Mouse (Mus musculus): ENCODE data around the gene Rarres2. TPM values are rescaled to one million over a fixed set of nuclear protein-coding genes. Genes with fewer than 3 reads are reported as not detected.
A peak's percentile ranks its signal among the peaks of the same experiment; 100 is the strongest.

Gene Rarres2
- total RNA-seq, 1 experiment, result 0.18 TPM

DNA sequence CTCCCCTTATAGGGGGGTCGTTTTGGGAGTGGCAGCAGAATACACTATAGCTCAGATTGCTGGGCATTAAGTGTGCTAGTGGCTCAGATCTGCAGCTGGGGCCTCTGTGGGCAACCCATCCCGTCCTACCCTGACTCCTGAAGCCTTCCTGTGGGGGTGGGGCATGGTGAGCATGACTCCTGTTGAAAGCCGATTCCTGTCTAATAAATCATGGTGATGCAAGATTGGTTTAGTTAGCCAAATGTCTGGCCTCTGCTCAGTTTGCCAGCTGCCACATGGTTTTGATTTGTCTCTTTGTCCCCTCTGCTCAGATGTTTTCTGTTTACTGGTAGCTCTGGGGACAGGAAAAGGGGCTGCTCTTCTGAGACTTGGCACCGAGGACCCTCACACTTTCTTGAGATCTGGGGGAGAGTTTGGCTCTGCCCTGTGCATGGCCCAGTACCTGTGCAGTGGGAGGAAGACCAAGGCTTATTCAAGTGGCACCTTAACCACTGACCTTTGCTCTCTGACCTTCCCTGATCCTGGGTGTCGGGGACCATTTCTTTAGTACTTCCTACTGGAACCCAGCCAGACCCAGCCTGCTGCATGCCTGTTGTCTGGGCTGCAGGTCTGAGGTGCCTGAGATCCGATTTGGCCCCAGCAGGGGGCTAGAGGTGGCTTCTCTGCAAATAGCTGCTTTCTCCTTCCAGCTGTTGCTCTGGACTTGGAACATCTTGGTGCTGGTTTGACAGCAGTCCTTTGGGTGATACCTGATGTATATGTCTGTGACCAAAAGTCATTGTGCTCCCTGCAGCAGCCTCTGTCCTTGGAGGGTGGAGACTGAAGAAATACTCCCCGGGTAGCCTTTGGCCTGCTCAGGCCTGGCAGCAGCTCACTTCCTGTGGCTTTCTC is 30.8 kb downstream of the Rarres2 start:
- no peaks in the 10 kb centered on the region for H3K9me3 ChIP-seq (ENCODE audit: control insufficient read depth, insufficient read depth, low read depth, low read length)
- in situ Hi-C loops (cut with MboI; ENCODE audit: low sequenced_read_pairs in 2 of 2, unreplicated experiment in 2 of 2), result no loop called here
- no peak overlapping the region for H3K27ac ChIP-seq (ENCODE audit: insufficient read depth, low read depth, low read length, poor library complexity, severe bottlenecking)
- H3K4me3 ChIP-seq (ENCODE audit: insufficient read depth in 1 of 2, low read depth in 1 of 2, low read length in 2 of 2, poor library complexity in 1 of 2, severe bottlenecking in 1 of 2), result no peak overlapping the region
- peaks cover 0 to 6% of the 10 kb centered on the region in 2 experiments; a peak in 2 of 4 replicates for H3K4me1 ChIP-seq (ENCODE audit: control insufficient read depth in 2 of 2, insufficient read depth in 2 of 2, low read length in 2 of 2, poor library complexity in 1 of 2)
- H3K36me3 ChIP-seq (ENCODE audit: control insufficient read depth, insufficient read depth, low read length, poor library complexity, severe bottlenecking), result no peaks in the 10 kb centered on the region
- no peak overlapping the region for H3K9ac ChIP-seq (ENCODE audit: insufficient read depth, low read depth, low read length, poor library complexity, severe bottlenecking)
- DNase-seq (ENCODE audit: low read depth, low spot score), result no peak
- TF ChIP-seq HCFC1 (IDR thresholded peaks at IDR 0.05; ENCODE audit: borderline replicate concordance, insufficient read depth, low read length) (no peak), ZNF384 (IDR thresholded peaks at IDR 0.05; ENCODE audit: low read depth, low read length) (no peak), ZC3H11A (IDR thresholded peaks at IDR 0.05; ENCODE audit: borderline replicate concordance, low read depth, low read length) (no peak), MAFK (IDR thresholded peaks at IDR 0.05; ENCODE audit: insufficient read depth, low read depth, low read length) (no peak), CHD2 (IDR thresholded peaks at IDR 0.05; ENCODE audit: low read depth, low read length) (no peak)

- H3K27ac ChIP-seq (ENCODE audit: insufficient read depth, low read depth, low read length, poor library complexity, severe bottlenecking), result no peak overlapping the region
- no peak for DNase-seq (ENCODE audit: low read depth, low spot score)
- in situ Hi-C loops (cut with MboI; ENCODE audit: low sequenced_read_pairs in 2 of 2, unreplicated experiment in 2 of 2), result no loop called here
- no peak overlapping the region for H3K9ac ChIP-seq (ENCODE audit: insufficient read depth, low read depth, low read length, poor library complexity, severe bottlenecking)
- no peak for TF ChIP-seq ZC3H11A (IDR thresholded peaks at IDR 0.05; ENCODE audit: borderline replicate concordance, low read depth, low read length)
- TF ChIP-seq CHD2 (IDR thresholded peaks at IDR 0.05; ENCODE audit: low read depth, low read length), result no peak
- no peak for TF ChIP-seq HCFC1 (IDR thresholded peaks at IDR 0.05; ENCODE audit: borderline replicate concordance, insufficient read depth, low read length)
- no peak for TF ChIP-seq MAFK (IDR thresholded peaks at IDR 0.05; ENCODE audit: insufficient read depth, low read depth, low read length)
- TF ChIP-seq ZNF384 (IDR thresholded peaks at IDR 0.05; ENCODE audit: low read depth, low read length), result no peak
- no peaks in the 10 kb centered on the region for H3K36me3 ChIP-seq (ENCODE audit: control insufficient read depth, insufficient read depth, low read length, poor library complexity, severe bottlenecking)
- H3K9me3 ChIP-seq (ENCODE audit: control insufficient read depth, insufficient read depth, low read depth, low read length), result no peaks in the 10 kb centered on the region
- H3K4me1 ChIP-seq (ENCODE audit: control insufficient read depth in 2 of 2, insufficient read depth in 2 of 2, low read length in 2 of 2, poor library complexity in 1 of 2), result peaks cover 0 to 6% of the 10 kb centered on the region in 2 experiments; a peak in 2 of 4 replicates
- no peak overlapping the region for H3K4me3 ChIP-seq (ENCODE audit: insufficient read depth in 1 of 2, low read depth in 1 of 2, low read length in 2 of 2, poor library complexity in 1 of 2, severe bottlenecking in 1 of 2)
Measured at GRCm38 (mm10) chr6:48540721-48541120, 31.9 kb downstream of the Rarres2 start.

DNA sequence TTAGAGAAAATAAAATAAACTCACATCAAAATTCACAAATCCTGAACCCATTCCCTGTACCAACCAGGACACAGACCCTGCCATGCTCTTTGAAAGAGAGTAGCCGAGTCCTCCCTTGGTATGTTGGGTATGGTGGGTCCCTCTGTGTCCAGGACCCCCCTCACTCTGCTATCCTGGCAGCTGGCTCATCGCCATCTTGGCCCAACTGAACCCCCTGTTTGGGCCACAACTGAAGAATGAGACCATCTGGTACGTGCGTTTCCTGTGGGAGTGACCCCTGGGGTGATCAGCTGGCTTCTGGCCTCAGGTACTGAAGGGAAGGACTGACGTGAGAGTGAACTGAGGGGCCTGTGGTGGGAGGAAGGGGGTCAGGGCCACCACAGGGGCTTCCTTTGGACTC is 32.7 kb downstream of the Rarres2 start:
- H3K9me3 ChIP-seq (ENCODE audit: control insufficient read depth, insufficient read depth, low read depth, low read length), result no peaks in the 10 kb centered on the region
- no peak overlapping the region for H3K27ac ChIP-seq (ENCODE audit: insufficient read depth, low read depth, low read length, poor library complexity, severe bottlenecking)
- H3K36me3 ChIP-seq (ENCODE audit: control insufficient read depth, insufficient read depth, low read length, poor library complexity, severe bottlenecking), result no peaks in the 10 kb centered on the region
- H3K4me1 ChIP-seq (ENCODE audit: control insufficient read depth in 2 of 2, insufficient read depth in 2 of 2, low read length in 2 of 2, poor library complexity in 1 of 2), result peaks cover 0 to 6% of the 10 kb centered on the region in 2 experiments; a peak in 2 of 4 replicates
- no peak overlapping the region for H3K4me3 ChIP-seq (ENCODE audit: insufficient read depth in 1 of 2, low read depth in 1 of 2, low read length in 2 of 2, poor library complexity in 1 of 2, severe bottlenecking in 1 of 2)
- no peak overlapping the region for H3K9ac ChIP-seq (ENCODE audit: insufficient read depth, low read depth, low read length, poor library complexity, severe bottlenecking)
- in situ Hi-C loops (cut with MboI; ENCODE audit: low sequenced_read_pairs in 2 of 2, unreplicated experiment in 2 of 2), result no loop called here
- TF ChIP-seq HCFC1 (IDR thresholded peaks at IDR 0.05; ENCODE audit: borderline replicate concordance, insufficient read depth, low read length), result no peak
- no peak for TF ChIP-seq MAFK (IDR thresholded peaks at IDR 0.05; ENCODE audit: insufficient read depth, low read depth, low read length)
- no peak for TF ChIP-seq ZC3H11A (IDR thresholded peaks at IDR 0.05; ENCODE audit: borderline replicate concordance, low read depth, low read length)
- no peak for TF ChIP-seq ZNF384 (IDR thresholded peaks at IDR 0.05; ENCODE audit: low read depth, low read length)
- TF ChIP-seq CHD2 (IDR thresholded peaks at IDR 0.05; ENCODE audit: low read depth, low read length), result no peak
- DNase-seq (ENCODE audit: low read depth, low spot score), result no peak

DNA sequence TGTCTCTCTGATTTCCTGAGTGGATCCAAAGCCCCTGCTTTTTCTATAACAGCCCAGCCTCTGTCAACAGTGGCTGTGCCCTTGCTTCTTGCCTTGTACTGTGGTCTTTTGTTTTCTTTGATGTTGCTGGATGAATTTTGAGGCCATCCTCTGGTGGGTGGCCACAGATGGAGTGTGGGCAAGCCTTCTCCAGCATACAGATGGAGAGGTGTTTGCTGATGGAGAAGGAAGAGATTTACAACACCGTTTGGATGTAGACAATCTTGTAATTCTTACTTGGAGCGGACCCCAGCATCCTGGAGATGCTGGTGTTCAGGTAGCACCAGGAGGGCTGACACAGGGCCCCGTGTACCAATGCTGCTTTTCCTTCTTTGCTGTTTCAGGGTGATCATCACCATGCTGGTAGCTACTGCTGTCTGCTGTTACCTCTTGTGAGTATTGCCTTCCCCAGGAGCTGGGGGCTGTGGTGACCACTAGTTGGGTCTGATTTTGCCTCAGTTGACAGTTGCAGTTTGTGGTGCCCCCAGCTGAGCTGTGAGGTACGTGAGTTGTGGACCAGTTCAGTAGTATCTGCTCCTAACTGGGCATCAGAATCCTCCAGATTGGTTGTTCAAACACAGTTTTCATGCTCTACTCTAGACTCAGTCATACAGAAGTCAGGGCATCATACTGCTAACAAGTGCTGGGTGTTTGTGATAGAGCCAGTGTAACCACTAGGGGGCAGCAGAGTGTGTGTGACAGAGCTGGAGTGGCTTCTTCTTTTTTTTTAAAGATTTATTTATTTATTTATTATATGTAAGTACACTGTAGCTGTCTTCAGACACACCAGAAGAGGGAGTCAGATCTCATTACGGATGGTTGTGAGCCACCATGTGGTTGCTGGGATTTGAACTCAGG is 33.5 kb downstream of the Rarres2 start:
- H3K4me1 ChIP-seq (ENCODE audit: control insufficient read depth in 2 of 2, insufficient read depth in 2 of 2, low read length in 2 of 2, poor library complexity in 1 of 2), result peaks cover 0 to 6% of the 10 kb centered on the region in 2 experiments; a peak in 2 of 4 replicates
- peak; percentile 69 for DNase-seq (ENCODE audit: low read depth, low spot score)
- H3K4me3 ChIP-seq (ENCODE audit: insufficient read depth in 1 of 2, low read depth in 1 of 2, low read length in 2 of 2, poor library complexity in 1 of 2, severe bottlenecking in 1 of 2), result no peak overlapping the region
- no peak overlapping the region for H3K9ac ChIP-seq (ENCODE audit: insufficient read depth, low read depth, low read length, poor library complexity, severe bottlenecking)
- in situ Hi-C loops (cut with MboI; ENCODE audit: low sequenced_read_pairs in 2 of 2, unreplicated experiment in 2 of 2), result no loop called here
- no peak for TF ChIP-seq MAFK (IDR thresholded peaks at IDR 0.05; ENCODE audit: insufficient read depth, low read depth, low read length)
- TF ChIP-seq CHD2 (IDR thresholded peaks at IDR 0.05; ENCODE audit: low read depth, low read length), result no peak
- TF ChIP-seq ZNF384 (IDR thresholded peaks at IDR 0.05; ENCODE audit: low read depth, low read length), result peak; percentile 95
- no peak for TF ChIP-seq HCFC1 (IDR thresholded peaks at IDR 0.05; ENCODE audit: borderline replicate concordance, insufficient read depth, low read length)
- 0 out of 2 replicates have a peak, but pooled peaks have one; percentile 3 for TF ChIP-seq ZC3H11A (IDR thresholded peaks at IDR 0.05; ENCODE audit: borderline replicate concordance, low read depth, low read length)
- H3K9me3 ChIP-seq (ENCODE audit: control insufficient read depth, insufficient read depth, low read depth, low read length), result no peaks in the 10 kb centered on the region
- no peaks in the 10 kb centered on the region for H3K36me3 ChIP-seq (ENCODE audit: control insufficient read depth, insufficient read depth, low read length, poor library complexity, severe bottlenecking)
- no peak overlapping the region for H3K27ac ChIP-seq (ENCODE audit: insufficient read depth, low read depth, low read length, poor library complexity, severe bottlenecking)

Measured in ES-E14 (cell line).